Mouse (Mus musculus) cortical plate, adult 2 months (tissue): ENCODE measurements around the gene Map3k7cl.

Experiments used
- CTCF ChIP-seq: fragments of 200-500 bp; IDR thresholded peaks from 2 replicates; pipeline ENCODE4 v1.5.1; 2011; ENCODE audit warnings: mild to moderate bottlenecking, control low read depth, low read length; ENCODE audit not compliant: insufficient read depth; ENCODE audit errors: extremely low read depth
- POLR2A ChIP-seq: fragments of 200-500 bp; IDR thresholded peaks from 2 replicates; pipeline ENCODE4 v1.6.1; 2011; ENCODE audit warnings: mild to moderate bottlenecking, low read length, control low read depth; ENCODE audit not compliant: insufficient read depth; ENCODE audit errors: extremely low read depth

GRCm38 (mm10) chr16:87511706-87512105 lies 41.4 kb upstream of the Map3k7cl start:
- TF ChIP-seq CTCF, result no peak
- no peak for TF ChIP-seq POLR2A
